Mouse (Mus musculus): ENCODE results near the gene Gpd1l.
"Not testable (repeated sequence)": the region's sequence is repeated elsewhere in the genome, so short reads cannot be mapped to it uniquely, and the experiment has no call there.

Gpd1l gene

GRCm38 (mm10) chr9:114933723-114934171 is at the start of gene Gpd1l:
TSS of gene Gpd1l (minus strand) at chr9:114933987.
- DNase-seq (ENCODE audit: low spot score) = peak; percentile 93

GRCm38 (mm10) chr9:114982689-114983360 is 49.0 kb upstream of the Gpd1l start, which contains the start of gene Rps27rt:
TSS of gene Rps27rt (minus strand) at chr9:114982739.
- DNase-seq (ENCODE audit: low spot score) = no peak

GRCm38 (mm10) chr9:114979969-114980368 is 46.2 kb upstream of the Gpd1l start:
- DNase-seq (ENCODE audit: low spot score) = no peak

GRCm38 (mm10) chr9:114978281-114979111 is 44.7 kb upstream of the Gpd1l start, which contains the start of gene Osbpl10:
TSS of gene Osbpl10 (plus strand) at chr9:114978569.
- peak; percentile 83 for DNase-seq (ENCODE audit: low spot score)

- no peak for DNase-seq (ENCODE audit: low spot score)
Observed at GRCm38 (mm10) chr9:114977461-114978280, 43.9 kb upstream of the Gpd1l start.

GRCm38 (mm10) chr9:114966286-114966685 is 32.5 kb upstream of the Gpd1l start:
- not testable (repeated sequence) for DNase-seq (ENCODE audit: low spot score)

- no peak for DNase-seq (ENCODE audit: low spot score)
Observed at GRCm38 (mm10) chr9:114964093-114964492, 30.3 kb upstream of the Gpd1l start.

GRCm38 (mm10) chr9:114960844-114961243 is 27.1 kb upstream of the Gpd1l start:
- no peak for DNase-seq (ENCODE audit: low spot score)

GRCm38 (mm10) chr9:114960043-114960789 is 26.4 kb upstream of the Gpd1l start:
- DNase-seq (ENCODE audit: low spot score) = no peak

GRCm38 (mm10) chr9:114956945-114957344 is 23.2 kb upstream of the Gpd1l start:
- DNase-seq (ENCODE audit: low spot score) = peak; percentile 71

GRCm38 (mm10) chr9:114955340-114955739 is 21.6 kb upstream of the Gpd1l start:
- DNase-seq (ENCODE audit: low spot score) = no peak

GRCm38 (mm10) chr9:114952866-114953265 is 19.1 kb upstream of the Gpd1l start:
- no peak for DNase-seq (ENCODE audit: low spot score)

GRCm38 (mm10) chr9:114948395-114948794 is 14.6 kb upstream of the Gpd1l start:
- DNase-seq (ENCODE audit: low spot score) = no peak

GRCm38 (mm10) chr9:114945576-114945975 is 11.8 kb upstream of the Gpd1l start:
- DNase-seq (ENCODE audit: low spot score) = no peak

GRCm38 (mm10) chr9:114944642-114945041 is 10.9 kb upstream of the Gpd1l start:
- DNase-seq (ENCODE audit: low spot score) = no peak

GRCm38 (mm10) chr9:114936687-114937086 is 2.9 kb upstream of the Gpd1l start:
- no peak for DNase-seq (ENCODE audit: low spot score)

- no peak for DNase-seq (ENCODE audit: low spot score)
Observed at GRCm38 (mm10) chr9:114935321-114935720, 1.5 kb upstream of the Gpd1l start.

GRCm38 (mm10) chr9:114934231-114934630 is 444 bp upstream of the Gpd1l start:
- no peak for DNase-seq (ENCODE audit: low spot score)

- peak; percentile 14 for DNase-seq (ENCODE audit: low spot score)
Observed at GRCm38 (mm10) chr9:114933037-114933722, 607 bp downstream of the Gpd1l start.

- DNase-seq (ENCODE audit: low spot score) = peak; percentile 14
Observed at GRCm38 (mm10) chr9:114932607-114933006, 1.2 kb downstream of the Gpd1l start.

All from MN1 (cell line).